Mouse (Mus musculus) lung, postnatal 36 days (tissue): ENCODE data around the gene Ilkap.

Experiments
- DNase-seq: peaks from one replicate; pipeline ENCODE4 v3.0.0; 2022; ENCODE audit warnings: mixed read lengths

The Ilkap gene

DNA sequence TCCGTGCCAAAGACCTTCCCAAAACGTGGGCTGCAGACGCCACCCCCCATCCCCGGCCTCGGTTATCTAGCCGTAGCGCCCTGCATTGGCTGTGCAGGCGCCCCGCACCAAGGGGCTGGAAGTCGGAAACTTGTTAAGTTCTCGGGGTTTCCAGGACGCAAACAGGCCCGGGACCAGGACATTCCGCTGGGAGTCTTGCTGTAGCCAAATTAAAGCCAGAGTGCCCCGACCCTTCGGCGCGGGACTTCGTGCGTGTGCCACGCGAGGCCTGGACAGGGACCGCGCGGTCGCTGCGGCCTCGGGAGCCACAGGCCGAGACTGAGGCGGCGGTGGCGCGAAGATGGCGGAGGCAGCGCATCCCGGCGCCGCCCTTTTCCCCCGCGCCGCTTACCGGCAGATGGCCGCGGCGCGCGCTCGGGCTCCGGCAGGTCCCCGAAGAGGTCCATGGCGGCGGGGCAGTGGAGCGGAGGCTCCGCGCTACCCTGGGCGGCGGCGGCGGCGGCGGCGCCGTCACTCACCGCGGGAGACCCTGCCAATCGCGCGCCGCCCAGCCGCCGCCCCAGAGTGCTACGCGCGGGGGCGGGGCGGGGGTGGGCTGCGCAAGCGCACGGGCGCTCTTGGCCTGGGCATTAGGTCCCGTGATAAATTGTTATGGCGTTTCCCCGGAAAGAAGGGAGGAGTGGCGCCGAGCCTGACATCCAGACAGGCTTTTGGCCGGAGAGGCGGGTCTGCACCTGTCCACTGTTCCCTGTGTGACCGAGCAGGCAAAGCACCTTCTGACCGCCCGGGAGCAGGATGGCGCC lies at the start of gene Ilkap:
Gene Ilkap, minus strand, starts transcription at position 556 of the 803 bp plus-strand sequence.
- DNase-seq = peak; percentile 87

DNA sequence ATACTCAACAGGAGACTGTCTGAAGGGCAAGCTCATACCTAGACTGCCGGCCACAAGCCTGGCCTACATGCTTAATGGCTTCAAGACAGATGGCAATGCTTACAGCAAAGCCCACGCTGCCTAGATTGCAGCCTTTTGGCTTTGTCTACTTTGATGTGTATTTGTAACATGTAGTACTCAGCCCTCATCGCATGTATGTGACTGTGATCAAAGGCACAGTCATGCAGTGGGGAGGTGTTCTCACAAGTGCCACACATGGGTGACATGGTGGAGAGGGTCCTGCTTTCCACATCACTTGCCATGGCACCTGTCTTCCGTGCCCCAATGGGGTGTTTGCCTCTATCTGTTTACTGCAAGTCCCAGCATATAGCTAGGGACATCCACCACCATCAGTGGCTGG lies 47.9 kb upstream of the Ilkap start:
- DNase-seq = no peak

DNA sequence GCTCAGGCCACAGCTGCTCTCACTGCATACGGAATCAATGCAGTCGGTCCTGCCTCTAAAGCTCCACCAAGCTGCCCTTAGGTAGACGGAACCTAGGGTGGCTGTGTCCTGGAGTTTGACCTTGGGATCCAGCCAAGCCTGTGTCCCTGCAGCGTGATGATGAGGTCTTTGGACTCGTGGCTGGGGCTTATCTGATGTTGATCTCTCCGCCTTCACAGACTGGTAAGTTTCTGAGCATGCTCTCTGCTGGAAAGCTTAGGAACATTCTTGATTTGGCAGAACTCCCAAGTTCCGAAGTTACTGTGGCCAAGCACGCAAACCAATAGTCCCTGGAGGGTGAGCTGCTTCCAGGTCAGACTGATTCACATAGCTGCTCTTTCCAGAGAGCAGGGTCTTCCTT lies 47.4 kb upstream of the Ilkap start:
- DNase-seq = peak; percentile 88

DNA sequence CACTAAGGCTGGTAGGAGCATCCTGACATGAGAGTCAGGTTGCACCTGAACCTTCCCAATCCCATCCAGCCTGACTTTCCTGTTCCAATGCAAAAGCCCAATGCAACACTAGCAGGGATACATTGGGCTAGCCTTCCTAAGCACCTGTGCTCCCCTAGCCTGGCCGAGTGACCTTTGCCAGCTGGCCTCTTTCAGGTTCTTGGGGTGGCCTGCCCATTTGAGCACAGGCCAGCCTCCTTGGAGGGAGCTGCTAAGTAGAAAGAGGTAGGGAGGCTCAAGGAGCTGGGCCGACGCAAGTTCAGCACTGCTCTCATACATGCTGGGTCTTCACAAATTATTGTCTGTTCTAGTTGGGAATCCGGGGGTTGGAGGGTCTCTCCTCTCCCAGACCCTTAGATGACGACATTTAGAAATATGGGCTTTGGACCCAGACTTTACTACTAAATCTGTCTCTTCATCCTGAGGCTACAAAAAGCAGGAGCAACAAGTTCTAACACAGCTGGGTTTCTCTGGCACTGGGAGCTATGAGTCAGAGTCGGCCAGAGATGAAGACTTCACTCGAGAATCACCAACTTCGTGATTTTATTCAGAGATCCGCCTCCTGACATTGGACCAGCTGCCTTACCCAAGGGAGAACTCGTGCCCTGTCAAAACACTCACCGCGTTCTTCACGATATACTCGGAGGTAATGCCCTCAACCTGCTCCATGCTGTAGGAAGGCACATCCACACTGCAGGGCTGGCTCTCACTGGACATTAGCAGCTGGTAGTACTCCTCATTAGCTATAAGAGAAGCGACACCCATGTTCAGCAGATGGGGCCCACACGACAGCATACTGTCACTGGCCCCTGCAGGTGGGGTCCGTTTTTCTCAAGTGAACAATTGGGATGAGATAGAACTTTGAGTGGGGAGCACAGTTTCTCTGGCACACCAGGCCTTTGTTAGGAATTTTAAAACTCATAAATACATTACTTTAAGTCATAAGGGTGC lies 46.5 kb upstream of the Ilkap start:
- no peak for DNase-seq

DNA sequence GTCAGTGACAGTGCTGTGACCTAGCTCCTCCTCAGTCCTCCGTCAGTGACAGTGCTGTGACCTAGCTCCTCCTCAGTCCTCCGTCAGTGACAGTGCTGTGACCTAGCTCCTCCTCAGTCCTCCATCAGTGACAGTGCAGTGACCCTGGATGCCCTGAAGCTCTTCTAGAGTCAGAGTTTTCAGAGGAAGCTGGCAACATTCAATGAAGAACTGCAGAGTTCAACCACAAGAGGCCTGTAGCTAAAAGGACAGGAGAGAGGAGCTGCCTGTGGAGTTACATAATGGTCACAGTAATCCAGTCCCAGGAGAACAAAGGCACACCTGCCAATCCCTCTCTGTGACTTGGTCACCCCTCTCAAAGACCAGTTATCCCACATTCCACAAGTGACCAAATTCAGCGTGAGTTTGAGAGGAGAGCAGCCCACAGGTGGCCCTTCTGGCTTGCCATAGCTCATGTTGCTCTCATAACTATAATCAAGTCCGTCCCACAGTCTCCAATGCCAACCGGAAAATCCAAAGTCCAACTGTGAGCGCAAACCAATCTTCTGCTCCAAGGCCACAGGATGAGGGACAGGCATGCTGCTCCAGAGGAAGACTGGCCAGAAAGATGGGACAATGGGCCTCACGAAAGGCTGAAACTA lies 43.9 kb upstream of the Ilkap start:
- peak; percentile 85 for DNase-seq

DNA sequence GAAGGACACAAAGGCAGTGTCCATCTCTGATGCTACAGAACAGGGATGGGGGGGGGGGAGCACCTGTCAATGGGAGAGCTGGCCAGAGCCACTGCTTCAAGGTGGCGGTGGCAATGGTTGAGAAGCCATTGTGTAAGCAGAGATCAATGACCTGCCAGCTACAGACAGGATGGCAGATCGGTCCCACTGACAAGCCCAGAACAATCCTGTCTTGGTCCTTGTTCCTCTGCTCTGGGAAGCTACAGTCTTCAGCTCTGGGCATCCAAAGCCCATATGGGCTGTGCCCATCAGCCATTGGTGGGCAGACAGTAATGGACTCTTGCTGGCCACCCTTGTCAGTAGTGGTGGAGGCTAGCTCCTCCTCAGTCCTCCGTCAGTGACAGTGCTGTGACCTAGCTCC lies 43.2 kb upstream of the Ilkap start:
- no peak for DNase-seq

DNA sequence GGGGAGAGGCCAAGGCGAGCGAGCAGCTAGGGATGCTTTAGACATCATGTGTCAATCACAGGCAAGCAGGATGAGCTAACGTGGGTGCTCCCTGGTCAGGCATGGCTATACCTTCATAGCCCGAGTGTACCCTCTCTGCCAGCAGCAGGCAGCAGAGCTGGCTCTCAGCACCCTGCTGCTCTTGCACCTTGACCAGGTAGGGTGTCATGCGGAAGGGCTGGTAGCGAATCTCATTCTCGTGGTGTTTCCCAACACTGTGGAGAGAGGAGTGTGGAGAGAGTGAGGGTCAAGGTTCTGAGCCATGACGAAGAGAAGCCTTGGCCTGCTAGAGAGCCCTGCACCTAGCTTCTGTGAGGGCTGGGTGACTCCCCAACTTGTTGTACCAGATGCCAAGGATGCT lies 41.2 kb upstream of the Ilkap start:
- DNase-seq = no peak

DNA sequence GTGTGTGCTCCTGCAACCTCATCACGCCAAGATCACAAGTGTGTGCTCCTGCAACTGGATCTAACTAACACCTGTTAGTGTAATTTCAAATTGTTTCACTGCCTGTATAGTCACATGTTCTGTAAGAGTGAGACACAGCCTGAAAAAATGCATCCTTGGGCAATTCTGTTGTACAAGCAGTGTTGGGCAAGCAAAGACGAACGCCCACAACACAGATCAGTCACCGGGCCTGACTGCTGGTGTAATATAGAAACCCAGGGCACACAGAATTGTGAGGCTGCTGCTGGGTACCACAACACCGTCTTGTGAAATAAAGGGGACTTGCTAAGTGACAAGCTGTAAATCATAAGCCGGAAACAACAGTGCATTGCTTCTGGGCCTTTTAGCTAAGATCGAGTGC lies 39.0 kb upstream of the Ilkap start:
- peak; percentile 82 for DNase-seq

DNA sequence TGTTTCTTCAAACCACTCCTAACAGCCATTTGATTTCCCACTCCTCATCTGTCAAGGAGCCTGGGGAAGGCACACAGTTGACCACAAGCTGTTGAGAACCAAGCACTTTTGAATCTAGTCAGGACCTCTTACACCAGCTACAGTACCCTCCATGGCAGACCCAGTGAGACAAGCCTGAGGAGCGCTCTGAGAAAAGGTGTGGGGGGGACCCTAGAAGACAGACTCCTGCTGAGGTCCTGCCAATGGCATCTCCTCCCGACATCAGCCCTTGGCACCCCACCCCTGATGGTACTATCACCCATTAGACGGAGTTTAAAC lies 38.4 kb upstream of the Ilkap start:
- DNase-seq = no peak

DNA sequence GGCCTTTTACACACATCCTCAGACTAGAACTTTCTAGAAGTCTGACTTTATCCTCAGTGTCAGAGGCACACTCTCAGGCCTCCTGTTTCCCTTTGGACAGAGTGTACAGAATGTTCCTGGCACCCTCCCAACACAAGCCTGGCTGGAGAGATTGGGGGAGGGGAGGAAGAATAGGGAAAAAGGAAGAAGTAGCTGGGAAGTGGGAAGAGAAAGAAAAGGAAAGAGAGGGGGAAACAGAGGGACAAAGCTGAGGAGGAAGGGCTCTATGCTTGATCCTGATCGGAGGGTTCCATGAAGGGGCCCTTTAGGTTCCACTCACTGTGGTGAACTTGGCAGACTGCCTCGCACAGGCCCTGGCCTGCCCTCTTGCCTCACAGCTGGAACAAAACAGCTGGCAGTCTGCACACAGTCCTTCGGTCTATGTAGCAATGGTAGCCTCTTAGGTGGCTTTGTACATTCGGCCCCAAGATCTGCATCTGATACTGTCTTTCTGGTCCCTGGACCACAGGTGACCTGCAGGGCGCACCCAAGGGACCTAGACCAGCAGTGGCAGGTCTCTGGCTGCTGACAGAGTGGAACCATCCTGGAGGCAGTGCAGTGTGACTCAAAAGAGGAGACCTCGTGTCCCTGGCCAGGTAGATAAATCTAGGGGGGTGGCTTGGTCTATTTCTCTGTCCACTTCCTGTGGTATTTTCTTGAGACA lies 37.9 kb upstream of the Ilkap start:
- DNase-seq = peak; percentile 96

DNA sequence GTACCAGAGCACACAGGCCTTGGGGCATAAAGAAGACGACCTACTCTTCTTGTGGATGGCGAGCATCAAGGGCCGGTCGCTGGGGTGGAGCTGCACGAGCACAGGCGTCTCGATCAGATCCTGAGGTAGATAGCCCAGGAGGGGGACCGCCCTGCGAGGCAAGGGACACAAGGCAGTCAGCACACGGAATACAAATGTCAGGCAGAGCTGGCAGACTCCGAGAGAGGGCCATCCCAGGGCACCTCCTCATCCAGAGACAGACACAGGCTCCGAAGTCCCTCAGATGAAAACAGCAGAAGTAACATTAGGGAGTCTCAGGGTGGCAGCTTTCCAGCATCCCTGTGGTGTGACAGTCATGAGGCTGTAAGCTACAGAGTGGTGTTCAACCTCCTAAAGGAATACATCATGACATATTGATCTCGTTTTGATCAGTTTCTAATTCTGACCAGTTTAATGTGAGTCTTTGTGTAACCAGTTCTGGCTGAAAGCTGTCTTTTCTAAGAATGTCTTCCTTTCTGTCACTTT lies 37.1 kb upstream of the Ilkap start:
- peak; percentile 37 for DNase-seq

DNA sequence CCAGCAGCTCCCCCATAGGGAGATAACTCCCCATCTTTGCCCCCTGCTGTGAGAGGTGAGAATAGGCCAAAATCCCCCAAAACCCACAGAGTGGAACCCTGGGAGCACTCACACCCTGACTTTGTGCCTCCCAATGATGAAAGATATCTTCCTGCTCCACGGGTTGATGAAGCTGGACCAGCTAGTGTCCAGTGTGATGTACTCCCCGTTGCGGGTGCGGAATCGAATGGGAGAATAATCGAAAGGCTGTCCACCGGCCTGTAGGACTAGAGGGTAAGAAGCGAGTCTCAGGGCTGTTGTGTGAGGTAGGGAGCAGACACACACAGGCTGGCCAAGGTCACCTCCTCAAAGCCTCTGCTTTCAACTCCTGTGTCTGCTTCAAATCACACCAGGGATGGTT lies 36.3 kb upstream of the Ilkap start:
- no peak for DNase-seq

DNA sequence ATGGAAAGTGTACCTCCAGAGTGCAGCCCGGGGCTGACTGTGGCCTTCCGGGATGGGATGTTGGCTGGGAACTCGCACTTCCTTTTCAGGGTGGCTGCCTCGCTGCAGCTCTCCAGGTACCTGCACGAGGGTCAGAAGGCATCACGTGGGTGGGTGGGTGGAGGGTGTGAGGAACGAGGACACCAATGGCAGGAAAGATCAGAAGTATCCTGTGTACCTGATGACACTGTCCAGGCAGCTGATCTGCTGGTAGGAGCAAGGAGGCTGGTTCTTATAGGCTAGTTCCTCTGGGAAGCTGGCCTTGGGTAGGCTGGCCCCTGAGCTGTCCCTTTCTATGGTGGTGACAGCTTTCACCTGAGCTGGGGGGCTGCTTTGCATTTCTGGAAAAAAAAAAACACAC lies 32.1 kb upstream of the Ilkap start:
- DNase-seq = no peak

DNA sequence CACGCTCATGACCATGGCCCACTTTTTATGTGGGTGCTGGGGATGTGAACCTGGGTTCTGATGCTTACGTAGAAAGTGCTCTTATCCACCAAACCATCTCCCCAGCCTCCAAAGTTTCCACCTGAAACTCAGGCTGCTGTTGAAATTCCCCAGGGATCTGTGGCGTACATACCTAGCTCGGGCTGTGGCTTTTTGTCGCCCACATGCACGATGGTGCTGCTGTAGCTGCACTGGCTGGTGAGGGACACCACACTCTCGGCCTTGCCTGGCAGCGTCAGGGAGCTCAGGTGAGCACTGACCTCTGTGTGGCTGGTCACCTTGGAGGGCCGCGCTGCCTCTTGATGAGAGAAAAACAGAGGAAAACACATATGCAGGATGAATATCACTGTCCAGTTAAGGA lies 30.6 kb upstream of the Ilkap start:
- DNase-seq = no peak

DNA sequence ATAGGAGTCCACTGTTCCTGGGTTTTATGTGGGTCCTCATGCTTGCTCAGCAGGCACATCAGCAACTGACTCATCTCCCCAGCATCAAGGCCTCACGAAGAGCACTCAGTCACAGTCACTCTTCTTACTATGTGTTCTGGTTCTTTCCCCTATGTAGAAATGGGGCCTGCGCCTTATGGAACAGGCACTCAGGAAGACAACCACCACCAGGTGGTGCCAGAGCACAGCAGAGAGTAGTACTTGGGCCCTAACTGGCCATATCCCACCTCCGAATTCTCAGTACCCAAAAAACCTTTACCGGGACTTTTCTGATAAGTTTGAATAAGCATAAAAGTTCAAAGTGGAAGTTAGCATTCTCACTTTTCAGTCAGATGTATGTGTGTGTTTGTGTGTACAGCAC lies 30.0 kb upstream of the Ilkap start:
- peak; percentile 95 for DNase-seq

DNA sequence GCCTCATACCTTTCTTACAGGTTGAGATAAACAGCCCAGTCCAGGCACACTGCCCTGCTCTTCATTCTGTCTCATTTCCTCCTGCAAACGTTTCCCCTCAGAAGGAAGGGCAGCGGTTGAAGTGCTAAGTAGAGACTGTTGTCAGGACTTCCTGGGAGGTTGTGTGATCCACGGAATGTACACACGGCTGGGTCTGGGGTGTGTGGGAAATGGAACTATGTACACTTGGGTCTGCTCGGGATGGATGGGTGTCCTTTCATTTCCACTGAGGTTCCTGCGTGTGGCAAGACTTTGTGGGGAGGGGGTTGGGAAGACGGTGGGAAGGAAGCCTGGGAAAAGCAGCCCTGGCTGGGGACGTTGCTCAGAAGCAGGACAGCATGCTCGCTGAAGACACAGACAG lies 27.8 kb upstream of the Ilkap start:
- no peak for DNase-seq

DNA sequence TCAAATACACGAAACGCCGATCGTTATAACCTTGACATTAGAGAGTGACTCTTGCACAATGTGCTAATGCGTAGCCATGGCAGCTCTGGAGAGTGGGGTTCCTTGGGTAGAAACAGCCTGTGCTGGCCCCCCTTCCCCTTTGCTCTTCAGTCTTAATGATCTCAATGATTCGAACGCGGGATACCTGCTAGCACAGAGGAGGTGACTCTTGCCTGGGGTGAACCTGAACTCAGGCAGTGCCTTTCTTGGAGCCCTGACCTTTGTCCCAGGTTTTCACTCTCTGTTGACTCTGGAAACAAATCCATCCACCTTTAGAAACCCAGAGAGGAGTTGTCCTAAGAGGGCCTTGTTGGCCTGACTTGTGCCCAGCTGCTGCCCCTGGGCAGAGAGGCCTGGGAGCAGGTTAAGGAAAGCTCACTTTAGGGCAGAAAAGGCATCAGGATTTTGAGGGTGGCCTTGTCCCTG lies 22.0 kb upstream of the Ilkap start:
- no peak for DNase-seq

DNA sequence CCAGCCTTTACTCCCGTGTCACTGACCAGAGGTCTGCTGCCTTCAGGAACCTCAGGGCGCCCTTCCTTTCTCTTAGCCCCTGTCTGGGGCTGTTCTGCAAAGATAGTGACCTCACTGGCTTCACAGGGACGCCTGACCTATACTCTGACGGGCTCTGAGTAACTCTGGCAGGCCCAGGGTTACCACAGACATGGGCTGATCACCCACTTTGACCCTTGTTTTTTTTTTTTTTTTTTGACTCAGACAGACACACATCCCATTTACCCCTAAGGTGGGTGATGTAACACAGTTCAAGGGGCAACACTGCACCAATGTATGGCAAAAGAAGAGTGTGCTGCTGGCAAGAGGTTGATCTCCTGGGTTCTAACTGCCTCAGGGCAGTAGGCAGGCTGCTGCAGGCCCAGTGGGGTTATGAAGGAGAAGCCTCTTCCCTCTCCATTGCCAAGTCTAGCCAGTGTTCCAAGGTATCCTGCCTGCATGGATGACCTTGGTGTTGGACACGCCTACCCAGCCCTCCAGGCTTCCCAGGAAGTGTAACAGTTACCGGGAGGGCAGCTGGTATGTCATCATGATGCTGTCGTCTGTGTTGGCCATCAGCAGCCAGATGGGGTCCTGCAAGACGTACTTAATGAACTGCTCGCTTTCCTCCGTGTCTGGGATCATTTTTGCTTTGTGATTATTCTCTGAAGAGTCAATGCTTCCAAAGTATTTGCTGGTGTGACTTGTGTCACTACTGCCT lies 21.4 kb upstream of the Ilkap start:
- DNase-seq = no peak

DNA sequence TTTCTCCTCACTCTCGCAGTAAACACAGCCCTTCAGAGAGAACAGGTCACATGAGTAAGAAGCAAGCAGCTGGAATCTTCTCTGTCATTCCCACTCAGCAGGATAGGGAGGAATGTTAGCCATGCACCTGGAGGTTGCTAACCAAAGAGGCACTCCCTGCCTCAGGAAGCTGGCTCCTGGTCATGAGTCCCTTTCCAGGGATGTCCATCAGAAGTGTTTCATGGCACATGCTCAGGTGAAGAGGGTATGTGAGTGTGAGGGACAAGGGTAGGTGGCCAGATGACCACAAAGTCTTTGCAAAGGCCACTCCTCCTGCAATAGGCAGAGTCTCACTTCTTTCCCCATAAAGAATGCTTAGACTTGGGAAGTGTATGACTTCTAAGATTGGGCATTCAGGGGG lies 19.4 kb upstream of the Ilkap start:
- DNase-seq = no peak

DNA sequence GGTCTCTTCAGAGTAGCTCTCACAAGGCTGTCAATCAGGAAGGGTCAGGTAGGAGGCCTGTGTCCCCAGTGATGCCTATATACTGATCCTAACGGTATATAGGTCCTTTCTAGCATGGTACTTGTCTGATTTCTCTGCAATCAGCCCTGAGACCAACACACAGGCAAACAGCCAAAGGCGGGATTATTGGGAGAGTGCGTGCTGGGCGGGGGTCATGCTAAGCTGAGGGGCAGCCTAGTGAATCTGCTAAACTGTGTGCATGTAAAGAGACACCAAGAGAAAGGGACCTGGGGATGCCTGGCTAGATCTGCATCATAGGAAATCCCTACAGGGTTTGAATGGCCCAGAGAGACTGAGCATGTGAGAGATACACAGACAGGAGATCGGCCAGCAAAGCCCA lies 16.7 kb upstream of the Ilkap start:
- no peak for DNase-seq

DNA sequence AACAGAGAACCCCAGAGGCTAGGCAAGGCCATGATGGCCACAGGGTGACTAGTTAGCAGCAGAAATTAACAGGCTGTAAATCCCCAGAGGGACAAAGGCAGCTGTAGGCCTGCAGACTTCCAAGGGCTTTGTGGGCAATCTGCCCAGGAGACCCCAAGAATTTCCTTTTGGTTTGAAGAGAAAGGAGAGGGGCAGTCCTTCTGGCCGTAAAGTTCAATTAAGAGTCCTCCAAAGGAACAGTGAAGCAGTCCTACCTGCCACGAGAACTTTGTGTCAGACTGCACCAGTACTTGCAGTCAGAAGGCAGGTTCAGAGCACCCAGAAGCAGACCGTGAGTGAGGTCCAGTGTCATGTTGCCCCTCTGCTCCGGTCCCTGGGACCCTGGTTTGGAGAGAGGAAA lies 16.3 kb upstream of the Ilkap start:
- DNase-seq = no peak
